Mouse (Mus musculus): ENCODE results near the gene Aim2.

Gene Aim2

DNA sequence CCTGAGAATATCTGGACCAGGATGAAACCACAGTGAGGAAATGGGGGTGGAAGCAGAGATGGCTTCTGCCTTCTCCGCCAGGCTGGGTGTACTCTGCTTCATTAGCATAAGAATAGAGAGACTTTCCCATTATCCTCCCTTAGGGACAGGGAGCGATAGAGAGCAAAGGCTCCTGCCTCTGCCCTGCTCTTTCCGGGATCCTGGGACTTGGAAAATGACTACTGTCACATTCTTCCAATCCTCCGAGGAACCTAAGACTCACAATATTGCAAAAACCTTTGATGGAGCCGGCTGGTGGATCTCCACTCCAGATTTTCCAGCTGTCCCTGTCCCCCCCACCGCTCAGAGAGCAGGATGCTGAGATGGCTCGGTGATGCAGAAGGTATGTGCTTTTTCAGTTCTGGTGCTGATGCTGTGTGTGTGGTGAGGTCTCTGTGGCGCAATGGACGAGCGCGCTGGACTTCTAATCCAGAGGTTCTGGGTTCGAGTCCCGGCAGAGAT is 39.3 kb downstream of the Aim2 start:
- in situ Hi-C loops (cut with MseI, MboI) = loop anchor here (25.0 kb wide), 2 partner anchors 753 to 978 kb away; partner anchors contain the start of gene Dusp23 (in 2 of the 2)

GRCm38 (mm10) chr1:173391754-173392153 is 41.1 kb downstream of the Aim2 start:
- in situ Hi-C loops (cut with MseI, MboI) = loop anchor here (25.0 kb wide), 2 partner anchors 754 to 979 kb away; partner anchors contain the start of gene Dusp23 (in 2 of the 2)

GRCm38 (mm10) chr1:173398323-173398970 is 47.8 kb downstream of the Aim2 start:
- in situ Hi-C loops (cut with MseI, MboI) = loop anchor here (25.0 kb wide), 2 partner anchors 761 to 986 kb away; partner anchors contain the start of gene Dusp23 (in 2 of the 2)

GRCm38 (mm10) chr1:173404696-173405309 is 54.1 kb downstream of the Aim2 start:
- in situ Hi-C loops (cut with MseI, MboI) = no loop called here

DNA sequence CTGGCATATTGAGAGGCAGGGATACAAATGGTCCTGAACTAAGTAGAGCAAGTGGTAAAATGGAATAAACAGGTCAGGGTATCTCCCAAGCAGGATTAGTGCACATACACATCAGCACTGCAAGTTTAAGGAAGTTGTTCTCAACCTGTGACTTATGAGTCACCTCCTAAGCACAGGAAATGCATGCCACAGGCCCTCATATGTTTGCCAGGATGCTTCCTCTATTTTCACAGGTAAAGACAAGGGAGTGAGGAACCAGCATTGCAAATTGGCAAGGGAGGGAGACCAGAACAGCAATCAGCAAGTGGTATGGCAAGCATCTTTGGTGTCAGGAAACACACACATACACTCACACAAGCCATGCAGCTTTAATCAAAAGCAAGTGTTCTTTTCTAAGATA is 58.4 kb downstream of the Aim2 start:
- in situ Hi-C loops (cut with MseI, MboI) = no loop called here

- in situ Hi-C loops (cut with MseI, MboI) = no loop called here
These were observed 61.2 kb downstream of the Aim2 start for GRCm38 (mm10) chr1:173411863-173412262.

GRCm38 (mm10) chr1:173414631-173415030 is 64.0 kb downstream of the Aim2 start:
- in situ Hi-C loops (cut with MseI, MboI) = no loop called here

- in situ Hi-C loops (cut with MseI, MboI) = no loop called here
These were observed 67.8 kb downstream of the Aim2 start for GRCm38 (mm10) chr1:173418516-173418915.

GRCm38 (mm10) chr1:173418936-173419621 is 68.4 kb downstream of the Aim2 start:
- in situ Hi-C loops (cut with MseI, MboI) = no loop called here

DNA sequence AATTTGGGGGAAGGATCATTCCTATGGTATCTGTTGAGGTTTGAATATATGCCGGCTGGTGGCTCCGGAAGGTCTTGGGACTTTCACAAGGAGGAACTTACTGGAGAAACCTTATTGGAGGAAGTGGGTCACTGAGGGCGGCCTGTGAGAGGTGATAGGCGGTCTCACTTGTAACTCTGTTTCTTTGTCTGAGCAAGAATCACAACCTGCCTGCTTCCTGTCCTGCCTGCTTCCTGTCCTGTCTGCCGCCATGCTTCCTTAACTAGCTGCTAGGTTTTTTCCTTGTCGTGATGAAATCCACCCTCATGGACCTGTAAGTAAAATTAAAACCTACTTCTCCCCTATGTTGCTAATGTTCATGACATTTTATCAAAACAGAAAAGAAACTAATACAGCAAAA is 69.7 kb downstream of the Aim2 start:
- in situ Hi-C loops (cut with MseI, MboI) = no loop called here

DNA sequence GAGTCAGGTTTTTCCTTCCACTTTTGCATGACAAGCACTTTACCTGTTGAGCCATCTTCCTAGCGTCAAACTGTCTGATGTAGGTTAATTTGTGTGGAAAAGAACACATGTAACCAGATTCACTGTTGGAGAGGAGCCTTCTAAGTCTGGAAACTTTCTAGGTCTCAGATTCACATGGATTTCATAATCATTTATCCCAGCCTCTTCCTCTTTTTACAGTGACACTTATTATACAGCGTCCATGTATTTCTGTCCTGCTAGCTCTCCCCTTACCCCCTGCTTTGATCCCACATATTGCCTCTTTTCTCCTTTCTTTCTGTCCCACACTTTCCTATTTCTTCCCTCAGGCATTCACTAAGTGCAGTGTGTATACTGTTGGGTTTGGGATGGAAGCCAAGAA is 75.7 kb downstream of the Aim2 start:
- in situ Hi-C loops (cut with MseI, MboI) = no loop called here

GRCm38 (mm10) chr1:173427385-173427784 is 76.7 kb downstream of the Aim2 start:
- in situ Hi-C loops (cut with MseI, MboI) = no loop called here

DNA sequence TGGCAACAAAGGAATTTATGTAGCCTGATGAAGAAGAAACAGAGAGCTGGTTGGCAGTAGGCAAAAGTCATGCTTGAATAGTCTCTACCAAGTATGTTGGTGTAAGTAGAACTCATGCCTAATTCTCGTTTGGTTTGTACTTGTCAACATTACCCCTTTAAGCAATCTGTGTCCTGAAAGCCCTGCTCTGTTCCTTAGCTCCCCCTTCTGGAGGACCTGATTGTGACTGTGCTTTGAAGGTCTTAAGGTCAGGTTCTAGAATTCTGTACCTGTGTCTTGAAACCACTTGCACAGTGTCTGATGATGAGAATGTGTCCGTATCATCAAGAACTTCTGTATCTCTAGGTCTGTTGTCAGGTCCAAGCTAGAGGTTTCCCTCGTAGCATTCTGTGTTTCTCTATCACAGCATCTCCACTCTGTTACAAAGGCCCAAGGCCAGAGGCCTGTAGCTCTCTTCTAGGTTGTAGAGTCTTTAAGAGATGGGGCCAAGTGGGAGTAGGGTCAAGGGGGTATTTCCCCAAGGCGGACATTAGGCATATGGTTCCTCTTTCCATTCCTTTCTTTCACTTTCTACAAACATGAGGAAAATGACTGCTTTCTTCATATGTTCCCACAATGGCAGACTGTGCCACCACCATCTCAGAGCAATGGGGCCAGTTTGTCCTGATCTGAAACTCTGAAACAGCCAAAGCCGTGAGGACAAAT is 79.5 kb downstream of the Aim2 start:
- in situ Hi-C loops (cut with MseI, MboI) = no loop called here

- in situ Hi-C loops (cut with MseI, MboI) = no loop called here
These were observed 81.7 kb downstream of the Aim2 start for GRCm38 (mm10) chr1:173432411-173432810.

DNA sequence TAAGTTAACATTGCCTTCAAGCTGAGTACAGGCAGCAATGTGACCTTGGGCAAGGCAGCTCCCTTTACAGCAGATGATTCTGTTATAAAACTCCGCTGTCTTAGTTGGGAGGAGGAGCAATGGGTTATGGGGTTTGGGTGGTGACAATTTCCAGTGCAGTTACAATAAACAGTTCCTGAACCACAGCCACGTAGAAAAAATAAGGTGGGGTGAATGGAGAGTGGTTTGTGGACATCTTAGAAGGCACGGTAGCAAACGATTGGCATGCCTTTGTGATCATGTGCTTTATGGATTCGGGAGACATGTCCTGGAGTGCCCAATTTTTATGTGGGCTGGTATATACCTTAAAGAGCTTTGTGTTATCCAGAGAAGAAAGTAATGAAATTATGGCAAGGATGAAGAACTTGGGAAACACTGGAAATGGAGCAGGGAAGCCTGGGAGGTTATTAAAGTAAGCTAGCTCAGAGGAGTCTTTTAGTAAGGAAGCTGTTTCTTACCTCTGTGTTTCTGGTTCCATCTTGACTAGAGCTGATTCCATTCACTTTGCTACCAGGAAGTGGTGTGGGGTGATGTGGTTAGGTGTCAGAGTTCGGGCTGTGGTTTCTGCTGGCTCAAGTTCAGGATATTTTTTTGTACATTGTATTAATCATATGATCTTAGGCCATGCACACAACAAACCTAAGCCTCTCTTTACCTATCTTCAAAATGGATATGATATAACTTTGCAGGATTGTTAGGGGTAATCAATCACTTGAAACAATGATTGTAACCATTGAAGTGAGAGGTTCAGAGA is 86.7 kb downstream of the Aim2 start:
- in situ Hi-C loops (cut with MseI, MboI) = no loop called here

DNA sequence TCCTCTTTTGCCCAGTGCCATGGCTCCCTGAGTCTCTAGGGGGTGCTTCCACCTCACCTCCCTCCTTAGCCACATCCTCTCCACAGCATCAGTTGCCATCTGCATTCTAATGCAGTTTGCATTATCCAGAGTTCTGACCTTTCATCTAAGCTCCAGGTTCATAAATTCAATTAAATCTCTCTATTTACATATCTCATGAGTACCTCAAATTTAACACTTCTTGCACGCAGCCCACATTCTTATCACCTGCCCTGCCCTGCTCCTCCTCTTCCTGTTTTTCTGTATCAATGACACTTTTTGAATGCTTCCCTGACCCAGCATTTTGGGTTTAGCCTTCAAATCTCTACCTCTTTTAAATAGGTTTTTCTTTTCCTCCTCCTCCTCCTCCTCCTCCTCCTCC is 90.0 kb downstream of the Aim2 start:
- in situ Hi-C loops (cut with MseI, MboI) = no loop called here

DNA sequence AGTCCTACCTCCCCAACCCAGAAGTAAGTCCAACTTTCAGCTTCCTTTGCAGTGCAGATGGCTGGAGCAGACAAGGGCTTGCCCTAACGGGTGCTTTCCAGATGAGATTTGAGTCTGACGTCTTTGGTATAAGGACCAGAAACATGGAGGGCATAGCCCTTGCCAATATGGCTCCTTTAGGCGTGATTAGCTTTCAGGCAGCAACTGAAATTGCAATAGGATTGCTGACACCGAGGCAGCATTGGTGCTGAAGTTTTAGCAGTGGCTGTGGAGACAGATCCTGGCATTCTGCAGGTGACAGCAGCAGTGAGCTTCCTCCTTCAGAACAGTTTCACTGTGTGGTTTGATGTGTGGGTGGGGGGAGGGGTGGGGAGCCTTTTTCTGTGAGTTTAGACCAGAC is 90.5 kb downstream of the Aim2 start:
- in situ Hi-C loops (cut with MseI, MboI) = no loop called here

DNA sequence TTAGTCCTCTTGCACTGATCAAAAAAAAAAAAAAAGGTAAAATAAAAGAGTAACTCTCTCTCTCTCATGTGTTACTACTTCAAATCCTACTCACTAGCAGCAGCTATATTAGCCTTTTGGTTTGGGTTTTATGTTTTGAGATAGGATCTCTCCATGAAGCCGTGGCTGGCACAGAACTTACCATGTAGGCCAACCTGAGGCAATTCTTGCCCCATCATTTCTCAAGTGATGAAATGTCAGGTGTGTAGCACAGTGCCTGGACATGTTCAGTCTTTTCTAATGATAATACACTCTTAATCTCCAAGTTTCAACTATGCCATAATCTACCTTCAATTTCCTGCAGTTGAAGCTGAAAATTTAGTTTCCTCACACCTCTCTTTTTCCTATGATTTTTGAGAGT is 92.4 kb downstream of the Aim2 start:
- in situ Hi-C loops (cut with MseI, MboI) = no loop called here

- in situ Hi-C loops (cut with MseI, MboI) = no loop called here
These were observed 96.4 kb downstream of the Aim2 start for GRCm38 (mm10) chr1:173447067-173447466.

GRCm38 (mm10) chr1:173450621-173451020 is 99.9 kb downstream of the Aim2 start:
- in situ Hi-C loops (cut with MseI, MboI) = loop anchor here (10.0 to 25.0 kb wide), 5 partner anchors 654 to 1112 kb away; partner anchors contain the start of genes Olfr220 (in 1 of the 2) and Olfr231 (in 1 of the 2)

DNA sequence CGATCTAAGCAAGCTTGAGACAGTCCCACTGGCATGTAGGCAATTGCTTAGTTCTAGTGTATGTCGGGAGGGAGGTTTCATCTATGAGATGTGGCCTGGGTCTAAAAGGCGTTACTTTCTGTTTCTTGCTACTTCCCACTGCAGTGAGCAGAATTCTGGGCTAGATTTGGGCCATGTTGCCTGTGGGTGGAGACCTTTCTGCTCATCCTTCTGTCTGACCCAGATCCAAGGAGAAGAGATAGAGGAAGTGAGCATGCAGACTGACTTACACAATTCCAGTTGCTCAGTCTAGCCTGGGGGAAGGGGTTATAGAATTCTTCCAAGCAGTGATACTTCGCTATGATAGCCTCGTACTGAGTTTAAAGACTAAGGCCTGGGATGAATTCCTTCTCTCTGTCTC is 101.0 kb downstream of the Aim2 start:
- in situ Hi-C loops (cut with MseI, MboI) = loop anchor here (10.0 to 25.0 kb wide), 5 partner anchors 653 to 1111 kb away; partner anchors contain the start of genes Olfr220 (in 1 of the 2) and Olfr231 (in 1 of the 2)
